ENCODE assay signal across 8 mouse cellular contexts in genomic region chr4:134734629-134735081, GRCm38 (mm10). TPM values are rescaled to one million over a fixed set of nuclear protein-coding genes. Genes with fewer than 3 reads are reported as not detected.
A peak's percentile ranks its signal among the peaks of the same experiment; 100 is the strongest.
DNase-seq lines count a peak whose midpoint lies in the region; ATAC-seq and TF ChIP-seq lines count a peak whose summit lies in the region.

No protein-coding gene starts in this region.

- peak overlapping the region; percentile 88 for H3K27ac ChIP-seq in testis, adult 2 months (ENCODE audit: control insufficient read depth, insufficient read depth, low read depth, low read length)
- 0 out of 2 replicates have a peak overlapping the region, but pooled peaks have one; percentile 13 for H3K27ac ChIP-seq in embryonic facial prominence, embryonic 11.5 days (replicated peaks; ENCODE audit: low read depth, low read length)
- peak overlapping the region; percentile 82 for H3K27ac ChIP-seq in intestine, embryonic 15.5 days
- H3K27ac ChIP-seq in midbrain, embryonic 15.5 days = no peak overlapping the region

- peak overlapping the region; percentile 85 for H3K4me3 ChIP-seq in testis, adult 2 months (ENCODE audit: control insufficient read depth, low read depth, low read length)
- H3K4me3 ChIP-seq in embryonic facial prominence, embryonic 11.5 days (ENCODE audit: low read depth, low read length) = no peak overlapping the region
- H3K4me3 ChIP-seq in intestine, embryonic 15.5 days (replicated peaks) = no peak overlapping the region
- H3K4me3 ChIP-seq in midbrain, embryonic 15.5 days = no peak overlapping the region

- no peaks in the 10 kb centered on the region for H3K36me3 ChIP-seq in testis, adult 2 months (ENCODE audit: control insufficient read depth, insufficient read depth, low read length)
- no peaks in the 10 kb centered on the region for H3K36me3 ChIP-seq in embryonic facial prominence, embryonic 11.5 days (replicated peaks; ENCODE audit: control insufficient read depth, insufficient read depth, low read depth, low read length)
- H3K36me3 ChIP-seq in intestine, embryonic 15.5 days = no peaks in the 10 kb centered on the region
- H3K36me3 ChIP-seq in midbrain, embryonic 15.5 days (replicated peaks) = no peaks in the 10 kb centered on the region

- WGBS in embryonic facial prominence, embryonic 11.5 days = 51% methylated on average over 9 of the region's 9 CpGs
- WGBS in intestine, embryonic 15.5 days = 52% methylated on average over 9 of the region's 9 CpGs
- WGBS in midbrain, embryonic 15.5 days = 61% methylated on average over 9 of the region's 9 CpGs

- no peak for DNase-seq in testis, postnatal 10 days (ENCODE audit: low spot score)
- DNase-seq in embryonic facial prominence, embryonic 11.5 days (ENCODE audit: low spot score) = no peak
- DNase-seq in lung, postnatal 36 days = peak; percentile 76
- no peak for DNase-seq in right cerebral cortex, adult 2 months (ENCODE audit: low spot score in 2 of 2)
- no peak for DNase-seq in left cerebral cortex, adult 18-20 months (ENCODE audit: low spot score in 2 of 2)

- no peak overlapping the region for H3K9ac ChIP-seq in embryonic facial prominence, embryonic 11.5 days (replicated peaks; ENCODE audit: low read length)
- H3K9ac ChIP-seq in intestine, embryonic 15.5 days = no peak overlapping the region
- H3K9ac ChIP-seq in midbrain, embryonic 15.5 days = no peak overlapping the region

- TF ChIP-seq CTCF in testis, adult 2 months (IDR thresholded peaks at IDR 0.05; ENCODE audit: control insufficient read depth, insufficient read depth, insufficient replicate concordance, low read depth, low read length) = no peak

- H3K27me3 ChIP-seq in testis, adult 2 months (ENCODE audit: control insufficient read depth, insufficient read depth, low read length) = no peaks in the 10 kb centered on the region
- no peaks in the 10 kb centered on the region for H3K27me3 ChIP-seq in embryonic facial prominence, embryonic 11.5 days (ENCODE audit: control insufficient read depth, insufficient read depth, low read length)
- no peaks in the 10 kb centered on the region for H3K27me3 ChIP-seq in intestine, embryonic 15.5 days (replicated peaks)
- no peaks in the 10 kb centered on the region for H3K27me3 ChIP-seq in midbrain, embryonic 15.5 days (replicated peaks)

- peak overlapping the region; percentile 4; the same call in 1 of the 2 replicates for H3K4me2 ChIP-seq in embryonic facial prominence, embryonic 11.5 days (ENCODE audit: low read depth, low read length)
- H3K4me2 ChIP-seq in intestine, embryonic 15.5 days (replicated peaks) = peak overlapping the region; percentile 38
- H3K4me2 ChIP-seq in midbrain, embryonic 15.5 days = no peak overlapping the region

- no peaks in the 10 kb centered on the region for H3K9me3 ChIP-seq in embryonic facial prominence, embryonic 11.5 days (replicated peaks; ENCODE audit: control insufficient read depth, low read length)
- no peaks in the 10 kb centered on the region for H3K9me3 ChIP-seq in intestine, embryonic 15.5 days
- no peaks in the 10 kb centered on the region for H3K9me3 ChIP-seq in midbrain, embryonic 15.5 days

- no peak for ATAC-seq in embryonic facial prominence, embryonic 11.5 days (replicated peaks; ENCODE audit: insufficient number of reproducible peaks, low FRiP score, low TSS enrichment, low read depth)
- peak; percentile 60 for ATAC-seq in intestine, embryonic 15.5 days
- no peak for ATAC-seq in midbrain, embryonic 15.5 days (replicated peaks)

- no peak for TF ChIP-seq POLR2A in testis, adult 2 months (IDR thresholded peaks at IDR 0.05; ENCODE audit: control insufficient read depth, low read depth, low read length)

- H3K4me1 ChIP-seq in testis, adult 2 months (ENCODE audit: control insufficient read depth, insufficient read depth, low read length) = peaks cover 10% of the 10 kb centered on the region
- peaks cover 3% of the 10 kb centered on the region; the same call in 1 of the 2 replicates for H3K4me1 ChIP-seq in embryonic facial prominence, embryonic 11.5 days (ENCODE audit: control insufficient read depth, insufficient read depth, low read length)
- H3K4me1 ChIP-seq in intestine, embryonic 15.5 days (replicated peaks) = peaks cover 26% of the 10 kb centered on the region
- peaks cover 13% of the 10 kb centered on the region for H3K4me1 ChIP-seq in midbrain, embryonic 15.5 days

RNA-seq across cellular contexts. Expression of gene Man1c1, which starts 30.6 kb away (rescaled TPM):
- polyA plus RNA-seq in testis, adult 2 months (2012; rRNA removed) = 0.87 and 0.95 TPM in 2 replicates
- polyA plus RNA-seq in embryonic facial prominence, embryonic 11.5 days (2014; fragmentation: Nextera tagmentation; extraction: Ambion mirVana) = 1.9 and 3.3 TPM in 2 replicates
- 3.0 TPM in 2 replicates for polyA plus RNA-seq in intestine, embryonic 15.5 days (2015; fragmentation: Nextera tagmentation; extraction: Ambion mirVana)
- total RNA-seq in left cerebral cortex, adult 18-20 months (2021) = 10 to 100 TPM; 44.5 to 45.6 TPM
- polyA plus RNA-seq in midbrain, embryonic 15.5 days (2015; fragmentation: Nextera tagmentation; extraction: Ambion mirVana) = 3.8 and 4.3 TPM in 2 replicates

RNA-seq across cellular contexts. Expression of gene Ldlrap1, which starts 33.2 kb away (rescaled TPM):
- polyA plus RNA-seq in testis, adult 2 months (2012; rRNA removed) = 1.7 and 1.9 TPM in 2 replicates
- 9.6 and 11.4 TPM in 2 replicates for polyA plus RNA-seq in embryonic facial prominence, embryonic 11.5 days (2014; fragmentation: Nextera tagmentation; extraction: Ambion mirVana)
- 15.9 and 18.6 TPM in 2 replicates for polyA plus RNA-seq in intestine, embryonic 15.5 days (2015; fragmentation: Nextera tagmentation; extraction: Ambion mirVana)
- total RNA-seq in left cerebral cortex, adult 18-20 months (2021) = 1 to 10 TPM; 1.8 to 3.1 TPM
- 2.7 and 3.0 TPM in 2 replicates for polyA plus RNA-seq in midbrain, embryonic 15.5 days (2015; fragmentation: Nextera tagmentation; extraction: Ambion mirVana)
